ENCODE assay signal across 15 mouse cellular contexts in genomic region chr12:108392254-108393044, GRCm38 (mm10). TPM values are rescaled to one million over a fixed set of nuclear protein-coding genes. Genes with fewer than 3 reads are reported as not detected.
DNase-seq lines count a peak whose midpoint lies in the region; ATAC-seq and TF ChIP-seq lines count a peak whose summit lies in the region.
"Had no signal": no experiment of that assay in that cellular context is flagged by ENCODE, and none has a peak within 500 bp of the region (broad histone marks: within the 10 kb centered on the region; RNA-seq: fewer than 3 reads in every experiment).

No protein-coding gene starts in this region.

- 60% methylated on average over 12 of the region's 12 CpGs for WGBS in stomach, postnatal 0 days

- no peaks in the 10 kb centered on the region; the same call in 1 of the 2 replicates for H3K4me1 ChIP-seq in stomach, postnatal 0 days (replicated peaks; ENCODE audit: control insufficient read depth, insufficient read depth)

- peak overlapping the region; percentile 70; the same call in 1 of the 2 replicates for H3K27ac ChIP-seq in layer of hippocampus, adult 2 months
- H3K27ac ChIP-seq in stomach, postnatal 0 days (replicated peaks): peak overlapping the region; percentile 81
- H3K27ac ChIP-seq: liver, embryonic 13.5 days; neural tube, embryonic 13.5 days had no signal

- 0 out of 2 replicates have a peak overlapping the region, but pooled peaks have one; percentile 13 for H3K9ac ChIP-seq in stomach, postnatal 0 days (ENCODE audit: low read length)
- H3K9ac ChIP-seq: liver, embryonic 13.5 days; neural tube, embryonic 13.5 days had no signal

- peak; percentile 50; the same call in 1 of the 2 replicates for ATAC-seq in stomach, postnatal 0 days (ENCODE audit: low FRiP score, low TSS enrichment)

- H3K4me2 ChIP-seq in stomach, postnatal 0 days (replicated peaks; ENCODE audit: low read depth): no peak overlapping the region
- H3K4me2 ChIP-seq: liver, embryonic 13.5 days; neural tube, embryonic 13.5 days had no signal

- TF ChIP-seq CTCF in layer of hippocampus, adult 2 months (conservative IDR thresholded peaks at IDR 0.05): no peak
- TF ChIP-seq CTCF in stomach, postnatal 0 days (IDR thresholded peaks at IDR 0.05; ENCODE audit: low read depth): no peak

- H3K27me3 ChIP-seq in stomach, postnatal 0 days (ENCODE audit: control insufficient read depth, insufficient read depth, low read length): no peaks in the 10 kb centered on the region
- H3K27me3 ChIP-seq: liver, embryonic 13.5 days; neural tube, embryonic 13.5 days had no signal

- no peaks in the 10 kb centered on the region for H3K36me3 ChIP-seq in stomach, postnatal 0 days (ENCODE audit: control insufficient read depth, insufficient read depth, low read length)
- H3K36me3 ChIP-seq: liver, embryonic 13.5 days; neural tube, embryonic 13.5 days had no signal

- intact Hi-C loops in heart, postnatal 10 days (cut with DNase I): no loop called here

- H3K4me3 ChIP-seq in layer of hippocampus, adult 2 months: no peak overlapping the region
- H3K4me3 ChIP-seq in stomach, postnatal 0 days (ENCODE audit: low read depth, low read length): no peak overlapping the region
- H3K4me3 ChIP-seq: erythroblast, embryonic 14.5 days; left cerebral cortex, adult 2 months; liver, embryonic 13.5 days; neural tube, embryonic 13.5 days had no signal

- no peak for TF ChIP-seq EP300 in stomach, postnatal 0 days (optimal IDR thresholded peaks at IDR 0.05)

- H3K9me3 ChIP-seq in stomach, postnatal 0 days (ENCODE audit: control insufficient read depth, low read length): no peaks in the 10 kb centered on the region
- H3K9me3 ChIP-seq: liver, embryonic 13.5 days; neural tube, embryonic 13.5 days had no signal

- no peak for DNase-seq in layer of hippocampus, adult 2 months (ENCODE audit: low spot score in 2 of 2)
- no peak for DNase-seq in layer of hippocampus, postnatal 10 days (ENCODE audit: low spot score in 2 of 2)
- peak; percentile 58 for DNase-seq in brain, adult 2 months (ENCODE audit: low read depth, low spot score)
- DNase-seq in heart, postnatal 10 days: peak; percentile 55 to 70
- DNase-seq in stomach, postnatal 0 days (ENCODE audit: low spot score): peak; percentile 59
- no peak for DNase-seq in left cerebral cortex, adult 8-10 months (ENCODE audit: low spot score in 2 of 2)
- DNase-seq in thymus, postnatal 0 days (ENCODE audit: low spot score): no peak
- DNase-seq: gastrocnemius, postnatal 36 days; liver, embryonic 13.5 days; right cerebral cortex, postnatal 25 days had no signal

RNA-seq across cellular contexts. Expression of gene Eml1, which starts 21.7 kb away (rescaled TPM):
- total RNA-seq in layer of hippocampus, adult 2 months (2021): 10 to 100 TPM; 46.6 to 47.4 TPM
- total RNA-seq in layer of hippocampus, postnatal 10 days (2021): 10 to 100 TPM; 43.5 to 51.0 TPM
- 10 to 100 TPM; 82.1 to 94.6 TPM for total RNA-seq in heart, postnatal 10 days (2021)
- 53.8 and 54.6 TPM in 2 replicates for polyA plus RNA-seq in stomach, postnatal 0 days (2015; fragmentation: Nextera tagmentation; extraction: Ambion mirVana)
- 10 to 100 TPM; 60.1 to 66.2 (median 60.8) TPM for total RNA-seq in left cerebral cortex, adult 8-10 months (2022)
- polyA plus RNA-seq in thymus, postnatal 0 days (2015; fragmentation: Nextera tagmentation; extraction: Ambion mirVana): 3.7 and 3.9 TPM in 2 replicates
- total RNA-seq: common myeloid progenitor, adult 5-6 weeks had no signal

RNA-seq across cellular contexts. Expression of gene Cyp46a1, which starts 58.3 kb away (rescaled TPM):
- 100 to 1,000 TPM; 169 TPM for total RNA-seq in layer of hippocampus, adult 2 months (2021)
- 100 to 1,000 TPM in 1 of 2 experiments, 10 to 100 TPM in 1; 89.7 to 103 TPM for total RNA-seq in layer of hippocampus, postnatal 10 days (2021)
- total RNA-seq in heart, postnatal 10 days (2021): 1 to 10 TPM in 1 of 2 experiments, under 1 TPM in 1; 0.69 to 2.3 TPM
- polyA plus RNA-seq in stomach, postnatal 0 days (2015; fragmentation: Nextera tagmentation; extraction: Ambion mirVana): 1.3 and 2.1 TPM in 2 replicates
- 100 to 1,000 TPM; 254 to 259 (median 256) TPM for total RNA-seq in left cerebral cortex, adult 8-10 months (2022)
- polyA plus RNA-seq in thymus, postnatal 0 days (2015; fragmentation: Nextera tagmentation; extraction: Ambion mirVana): 0.36 TPM in 1 of 2 replicates, not detected in the other
- total RNA-seq: common myeloid progenitor, adult 5-6 weeks; megakaryocyte, adult 5-6 weeks had no signal
- polyA plus RNA-seq: erythroblast, embryonic 14.5 days had no signal

Comparison
In these comparisons a context has a peak if more than half of its experiments do, and no peak if none do; other contexts are left out.
1. DNase-seq: peak in brain, adult 2 months (single experiment), heart, postnatal 10 days (2 of 2) and stomach, postnatal 0 days (single experiment); none in layer of hippocampus, adult 2 months (0 of 2), layer of hippocampus, postnatal 10 days (0 of 2), left cerebral cortex, adult 8-10 months (0 of 2) and thymus, postnatal 0 days (single experiment).
2. RNA of gene Cyp46a1, which starts 58.3 kb away (total RNA-seq): 254 to 259 TPM in left cerebral cortex, adult 8-10 months, 169 TPM in layer of hippocampus, adult 2 months and 89.7 to 103 TPM in layer of hippocampus, postnatal 10 days; 0.69 to 2.3 TPM in heart, postnatal 10 days; every median in the first group is over 10 times any median in the second.